Mouse (Mus musculus) bone marrow, adult 2 months (tissue): ENCODE results near the gene Satb1.

Source experiments
- CTCF ChIP-seq: fragments of 200-500 bp; IDR thresholded peaks from 2 replicates; pipeline ENCODE4 v1.5.1; 2011; ENCODE audit warnings: low read length, control low read depth; ENCODE audit not compliant: control insufficient read depth, insufficient read depth
- POLR2A ChIP-seq: fragments of 200-500 bp; IDR thresholded peaks from 2 replicates; pipeline ENCODE4 v1.6.1; 2011; ENCODE audit warnings: low read depth, mild to moderate bottlenecking, control low read depth, low read length, borderline replicate concordance; ENCODE audit not compliant: control insufficient read depth

- no peak for TF ChIP-seq CTCF
- no peak for TF ChIP-seq POLR2A
Observed at GRCm38 (mm10) chr17:51790387-51791060, 42.6 kb downstream of the Satb1 start.
